Mouse (Mus musculus) 3134 (cell line): Measurements from ENCODE around the gene Prkar1a.

ENCODE experiments used
- DNase-seq: peaks from one replicate; pipeline ENCODE4 v3.0.0-alpha.2; 2011; ENCODE audit warnings: low spot score; ENCODE audit not compliant: insufficient read length; ENCODE audit errors: extremely low read depth

The Prkar1a gene

DNA sequence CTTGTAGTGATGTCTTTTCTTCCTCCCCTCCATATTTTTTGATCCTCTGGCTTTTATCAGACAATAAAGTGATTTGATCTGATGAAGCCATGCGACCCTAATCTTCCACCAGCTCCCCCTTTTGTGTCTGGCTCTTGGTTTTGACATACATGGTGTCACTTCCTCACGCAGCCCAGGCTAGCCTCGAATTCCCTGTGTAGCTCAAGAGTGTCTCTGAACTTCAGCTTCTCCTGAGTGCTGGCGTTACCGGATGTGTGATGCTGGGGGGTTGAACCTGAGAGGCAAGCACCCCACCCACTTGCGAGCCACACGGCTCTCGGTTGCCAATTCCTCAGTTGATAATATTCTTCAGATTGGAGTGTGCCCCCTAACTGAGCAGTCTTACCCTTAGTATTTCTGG, 23.2 kb downstream of the Prkar1a start:
- DNase-seq = no peak

DNA sequence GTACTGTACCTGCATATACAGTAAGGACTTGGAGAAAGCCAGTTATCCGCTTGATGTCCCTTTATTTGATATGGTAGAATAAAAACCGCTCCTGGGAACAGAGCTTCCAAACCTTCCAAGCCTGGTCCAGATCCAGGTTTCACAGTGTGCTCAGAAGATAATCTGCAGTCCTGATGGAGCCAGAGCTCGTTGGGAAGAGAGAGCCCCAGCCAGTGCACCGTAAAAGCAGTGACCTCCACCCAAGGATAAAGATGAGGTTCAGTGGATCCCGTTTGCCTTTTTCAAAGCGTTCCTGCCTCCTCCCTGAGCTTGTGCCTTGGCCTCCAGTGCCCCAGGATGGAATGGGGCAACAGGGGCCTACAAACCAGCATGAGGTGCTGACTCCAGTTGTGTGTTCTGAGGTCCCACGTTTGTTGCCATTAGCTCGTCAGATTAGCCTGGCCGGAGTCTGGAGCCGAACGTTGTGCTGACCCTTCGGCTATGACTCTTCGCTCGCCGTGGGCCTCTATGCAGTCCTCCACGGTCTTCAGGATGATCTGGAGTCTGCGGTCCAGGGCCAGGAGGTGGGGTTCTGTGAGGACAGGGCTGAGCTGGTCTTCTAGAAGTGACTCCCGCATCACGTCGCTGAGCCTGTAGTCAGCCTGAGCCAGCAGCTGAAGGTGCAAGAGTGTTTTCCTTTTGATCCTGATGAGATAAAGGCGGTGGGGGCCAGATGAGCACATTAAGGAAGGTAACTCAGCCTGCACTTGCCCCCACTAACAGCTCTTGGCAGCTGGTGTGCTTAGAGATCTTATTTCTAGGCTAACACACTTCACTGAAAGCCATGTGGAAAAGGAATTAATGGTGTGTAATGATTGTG, 23.9 kb downstream of the Prkar1a start:
- DNase-seq = no peak

DNA sequence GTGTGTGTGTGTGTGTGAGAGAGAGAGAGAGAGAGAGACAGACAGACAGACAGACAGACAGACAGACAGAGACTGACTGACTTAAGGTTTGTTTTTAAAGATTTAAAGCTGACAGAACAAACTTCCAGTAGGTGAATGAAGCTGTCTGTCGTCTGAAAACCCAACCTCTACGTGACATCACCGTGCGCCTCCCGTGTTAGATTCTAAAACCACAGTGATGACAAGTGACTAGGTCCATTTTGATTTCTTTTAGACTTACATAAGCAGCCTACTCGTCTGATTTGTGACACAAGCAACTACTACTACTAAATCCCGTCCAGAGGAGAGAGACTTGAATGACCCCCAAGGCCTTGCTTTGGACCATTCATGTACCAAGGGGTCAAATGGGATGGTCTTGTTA, 24.5 kb downstream of the Prkar1a start:
- no peak for DNase-seq

DNA sequence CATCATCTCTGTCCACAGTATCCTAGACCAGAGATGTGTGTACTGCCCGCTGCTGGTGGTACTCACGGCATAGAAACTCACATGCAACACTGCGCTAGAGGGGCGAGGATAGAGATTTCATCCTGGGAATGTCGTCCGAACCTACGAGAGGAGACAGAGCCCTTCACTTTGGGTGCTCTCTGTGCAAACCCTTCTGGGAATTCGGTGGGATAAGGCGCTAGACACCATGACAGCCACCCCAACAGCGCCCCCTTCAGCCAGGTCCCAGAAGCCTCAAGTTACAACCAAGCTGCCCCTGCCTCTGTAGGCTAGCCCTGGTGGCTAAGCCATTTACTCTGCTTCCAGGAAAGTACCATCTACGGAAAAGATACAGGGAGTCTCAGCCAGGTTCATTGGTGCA, 25.3 kb downstream of the Prkar1a start:
- DNase-seq = no peak

DNA sequence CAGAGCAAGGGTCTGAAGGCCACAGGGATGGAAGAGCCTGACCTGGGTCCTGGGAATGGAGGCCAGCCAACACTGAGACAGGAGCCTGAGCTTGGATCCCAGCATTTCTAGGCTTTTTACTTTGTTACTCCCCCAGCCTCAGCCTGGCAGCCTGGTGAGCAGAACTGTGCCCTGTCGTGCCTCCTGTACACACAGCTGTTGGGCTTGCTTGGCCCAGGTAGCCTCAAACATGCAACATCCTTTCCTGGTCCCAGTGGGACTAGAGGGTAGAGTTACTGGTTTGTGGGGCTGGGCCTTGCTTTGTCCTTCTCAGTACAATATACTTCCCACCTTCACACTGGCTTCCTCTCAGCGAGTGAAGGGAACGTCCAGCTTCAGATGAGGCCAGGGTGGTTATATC, 26.0 kb downstream of the Prkar1a start:
- no peak for DNase-seq

DNA sequence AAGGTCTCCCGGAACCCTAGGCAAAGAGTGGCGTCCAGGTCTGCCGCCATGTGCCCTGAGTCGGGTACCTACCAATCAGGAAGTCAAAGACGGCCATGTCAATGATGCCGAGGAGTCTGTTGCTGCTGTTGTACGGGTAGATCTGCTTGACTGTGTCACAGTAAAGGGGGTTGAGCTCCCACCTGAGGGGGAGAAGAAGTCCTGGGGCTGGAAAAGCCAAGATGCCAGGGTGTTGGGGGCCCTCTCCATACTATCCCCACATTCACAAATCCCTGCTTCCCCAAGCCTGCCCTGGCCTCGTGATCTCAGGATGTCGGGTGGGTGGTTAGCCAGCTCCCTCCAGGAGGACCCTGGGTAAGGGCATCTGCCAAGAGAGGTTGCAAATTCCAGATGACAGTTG, 26.6 kb downstream of the Prkar1a start:
- no peak for DNase-seq

DNA sequence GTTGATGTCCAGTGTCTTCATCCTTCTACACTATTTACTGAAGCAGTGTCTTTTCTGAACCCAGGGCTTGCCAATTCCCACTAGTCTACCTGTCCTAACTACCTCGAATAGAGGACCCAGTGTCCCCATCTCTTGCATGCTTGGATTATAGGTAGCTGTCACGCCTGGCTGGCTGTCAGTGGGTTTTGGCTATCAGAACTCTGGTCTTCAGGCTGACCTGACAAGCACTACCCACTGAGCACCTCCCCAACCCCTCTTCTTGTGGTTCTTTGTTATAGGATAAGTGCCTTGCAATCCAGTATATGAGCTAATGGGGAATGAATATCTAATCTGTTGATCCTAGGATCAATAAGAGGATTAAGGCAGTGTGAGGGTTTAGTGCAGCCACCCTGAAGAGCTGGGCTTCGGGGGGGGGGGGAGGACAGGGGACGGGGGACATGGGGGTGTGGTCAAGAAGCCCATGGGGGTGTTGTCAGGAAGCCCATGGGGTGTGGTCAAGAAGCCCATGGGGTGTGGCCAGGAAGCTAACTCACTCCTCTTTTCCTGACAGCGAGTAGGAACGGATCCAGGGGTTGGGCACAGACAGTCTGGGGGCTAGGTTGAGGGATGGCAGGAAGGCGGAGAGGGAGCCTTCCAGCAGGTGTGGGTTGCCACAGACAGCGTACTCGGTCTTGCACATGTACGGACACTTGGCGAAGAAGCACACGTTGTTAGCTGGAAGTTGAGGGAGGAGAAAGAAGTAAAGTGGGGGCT, 27.6 kb downstream of the Prkar1a start:
- no peak for DNase-seq

DNA sequence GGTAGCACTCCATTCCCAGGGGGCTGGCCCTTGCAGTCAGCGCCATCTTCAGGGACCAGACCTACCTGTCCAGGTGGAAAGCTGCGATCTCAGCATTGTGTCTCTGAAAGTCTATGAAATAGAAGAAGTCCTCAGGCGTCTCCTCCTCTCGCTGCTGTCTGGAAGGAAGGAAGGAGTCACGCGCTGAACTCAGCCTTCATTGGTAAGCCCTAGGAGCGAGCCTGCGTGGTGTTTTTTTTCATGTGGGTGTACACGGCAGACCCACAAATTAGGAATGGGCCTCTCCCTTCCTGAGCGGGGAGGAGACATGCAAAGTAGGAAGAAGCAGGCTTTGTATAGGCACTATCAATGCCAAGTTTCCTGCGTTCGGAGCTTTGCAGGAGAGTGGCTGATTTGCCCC, 29.1 kb downstream of the Prkar1a start:
- no peak for DNase-seq

DNA sequence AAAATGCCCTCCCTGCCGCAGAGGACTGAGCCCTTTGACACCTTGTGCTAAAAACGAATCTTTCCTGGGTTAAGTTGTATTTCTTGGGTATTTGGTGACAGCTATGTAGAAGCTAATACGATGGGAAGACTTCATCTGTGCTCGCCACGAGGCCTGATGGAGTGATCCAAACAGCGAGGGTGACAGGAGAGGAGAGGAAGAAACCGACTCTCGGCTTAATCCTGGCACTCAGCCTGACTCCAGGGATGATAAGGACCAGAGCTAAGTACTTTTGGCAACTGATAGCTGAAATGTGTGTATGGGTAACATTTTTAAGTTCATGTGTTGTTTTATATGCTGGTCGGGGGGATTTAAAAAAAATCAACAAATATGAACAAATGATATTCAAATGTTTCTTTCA, 31.7 kb downstream of the Prkar1a start:
- DNase-seq = no peak

DNA sequence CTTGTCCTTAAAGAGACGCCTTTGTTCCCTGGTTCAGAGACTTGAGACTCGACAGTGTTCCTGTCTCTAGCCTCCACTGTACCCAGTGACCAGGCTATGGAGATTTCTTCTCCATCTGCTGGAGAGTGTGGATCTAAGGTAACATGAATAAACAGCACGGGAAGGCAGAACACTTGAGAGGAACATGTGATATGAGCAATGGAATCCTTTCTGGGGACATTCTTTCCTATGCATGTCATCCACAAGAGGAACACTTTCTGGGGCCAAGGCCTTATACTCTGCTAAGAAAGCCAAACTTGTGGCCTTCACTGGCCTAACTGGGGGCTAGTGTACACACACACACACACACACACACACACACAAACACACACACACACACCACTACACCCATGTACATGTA, 32.4 kb downstream of the Prkar1a start:
- no peak for DNase-seq

DNA sequence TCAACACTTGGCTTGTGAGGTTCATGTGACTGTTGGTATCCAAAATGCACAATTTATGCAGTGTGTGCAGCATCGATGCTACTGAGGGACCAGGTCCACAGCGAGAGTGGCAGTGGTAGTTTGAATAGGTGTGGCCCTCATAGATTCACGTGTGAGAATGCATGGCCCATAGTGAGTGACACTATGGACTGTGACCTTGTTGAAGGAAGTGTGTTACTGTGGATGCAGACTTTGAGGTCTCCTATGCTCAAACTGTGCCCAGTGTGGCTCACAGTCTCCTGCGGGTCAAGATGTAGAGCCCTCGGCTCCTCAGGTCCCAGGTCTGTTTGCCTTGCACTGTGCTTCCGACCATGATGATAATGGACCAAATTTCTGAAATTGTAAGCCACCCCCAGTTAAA, 33.0 kb downstream of the Prkar1a start:
- DNase-seq = no peak

DNA sequence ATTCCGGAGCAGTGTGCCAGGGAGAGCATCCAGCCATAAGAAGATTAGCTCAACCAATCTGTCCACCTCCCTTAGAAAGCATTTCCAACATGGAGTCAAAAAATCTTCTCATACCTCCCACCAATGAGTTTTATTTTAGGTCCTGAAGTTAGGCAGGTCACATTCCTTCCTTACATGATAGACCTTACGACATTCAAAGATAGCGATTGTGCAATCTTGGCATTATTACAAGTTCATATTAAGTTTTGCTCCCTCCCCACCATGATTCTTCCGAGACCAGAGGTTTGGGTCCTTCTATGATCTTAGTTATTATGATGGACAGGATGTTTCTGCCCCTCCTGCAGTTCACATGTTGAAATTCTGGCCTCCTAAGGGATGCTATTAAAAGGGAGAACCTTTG, 40.3 kb downstream of the Prkar1a start:
- no peak for DNase-seq

DNA sequence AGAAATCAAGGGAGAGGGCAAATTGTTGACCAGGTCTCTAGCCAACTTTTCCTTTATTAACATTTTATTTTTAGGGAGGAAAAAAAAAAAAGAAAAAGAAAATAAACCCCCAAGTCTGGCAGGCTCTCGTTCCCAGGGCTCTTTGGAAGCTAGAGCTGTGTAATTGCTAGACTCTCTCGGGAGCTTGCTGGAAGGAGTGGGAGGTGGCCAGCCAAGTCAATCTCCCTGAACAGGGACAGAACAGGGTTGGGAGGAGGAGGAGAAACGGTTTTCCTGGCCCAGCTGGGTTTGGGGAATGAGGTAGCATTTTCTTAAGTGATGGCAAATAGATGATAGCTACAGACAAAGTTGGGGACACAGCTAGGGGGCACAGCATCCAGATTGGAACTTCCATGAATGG, 43.5 kb downstream of the Prkar1a start:
- no peak for DNase-seq

DNA sequence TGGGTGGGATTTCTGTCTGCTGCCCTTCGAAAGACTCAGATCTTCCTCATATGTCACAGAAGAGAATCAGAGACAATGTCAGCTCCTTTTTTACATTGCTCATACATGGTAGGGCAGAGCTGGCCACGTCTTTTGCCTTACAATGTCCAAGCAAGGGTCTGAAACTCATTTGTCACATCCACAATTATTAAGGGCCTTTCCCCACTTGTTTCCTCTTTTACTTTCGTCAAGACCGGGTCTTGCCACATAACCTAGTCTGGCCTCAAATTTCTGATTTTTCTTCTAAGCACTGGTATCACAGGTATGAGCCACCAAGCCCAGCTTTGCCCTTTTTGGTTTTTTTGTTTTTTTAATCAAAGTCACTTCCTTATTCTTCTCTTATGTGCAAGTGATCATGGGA, 47.3 kb downstream of the Prkar1a start:
- no peak for DNase-seq

DNA sequence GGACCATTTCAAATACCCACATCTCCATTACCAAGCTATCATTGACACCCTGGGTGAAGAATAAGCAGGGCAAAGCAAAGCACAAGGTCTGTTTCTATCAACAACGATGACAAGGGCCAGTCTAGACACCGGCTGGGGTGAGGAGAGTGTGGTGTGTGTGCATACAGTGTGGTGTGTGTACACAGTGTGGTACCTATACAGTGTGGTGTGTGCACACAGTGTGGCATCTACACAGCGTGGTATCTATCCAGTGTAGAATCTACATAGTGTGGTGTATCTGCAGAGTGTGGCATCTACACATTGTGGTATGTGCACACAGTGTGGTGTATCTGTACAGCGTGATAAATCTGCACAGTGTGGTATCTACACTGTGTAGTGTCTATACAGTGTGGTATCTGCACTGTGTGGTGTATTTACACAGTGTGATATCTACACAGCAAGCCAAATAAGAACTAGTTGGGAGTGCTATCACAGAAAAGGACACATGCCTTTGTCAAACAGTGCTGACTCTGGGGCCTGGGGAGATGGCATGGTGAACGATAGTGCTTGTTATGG, 48.0 kb downstream of the Prkar1a start:
- DNase-seq = no peak

DNA sequence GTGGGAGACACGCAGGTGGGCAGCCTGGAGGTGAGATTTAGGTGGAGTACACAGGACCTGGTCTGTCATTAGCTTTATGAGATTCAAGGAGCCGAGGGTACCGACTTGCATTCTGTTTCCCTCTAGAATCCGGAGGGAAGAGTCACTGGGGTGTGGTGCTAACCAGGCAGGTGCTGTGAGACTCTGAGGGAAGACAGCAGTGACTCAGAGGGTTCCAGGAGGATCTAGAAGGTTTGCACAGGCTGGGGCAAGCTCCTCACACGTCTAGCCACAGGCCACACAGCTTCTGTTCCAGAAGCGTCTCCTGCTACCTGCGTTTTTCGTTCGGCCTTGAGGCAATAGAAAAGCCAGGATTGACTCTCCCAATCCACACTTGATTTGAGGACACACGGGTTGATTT, 49.5 kb downstream of the Prkar1a start:
- DNase-seq = no peak

DNA sequence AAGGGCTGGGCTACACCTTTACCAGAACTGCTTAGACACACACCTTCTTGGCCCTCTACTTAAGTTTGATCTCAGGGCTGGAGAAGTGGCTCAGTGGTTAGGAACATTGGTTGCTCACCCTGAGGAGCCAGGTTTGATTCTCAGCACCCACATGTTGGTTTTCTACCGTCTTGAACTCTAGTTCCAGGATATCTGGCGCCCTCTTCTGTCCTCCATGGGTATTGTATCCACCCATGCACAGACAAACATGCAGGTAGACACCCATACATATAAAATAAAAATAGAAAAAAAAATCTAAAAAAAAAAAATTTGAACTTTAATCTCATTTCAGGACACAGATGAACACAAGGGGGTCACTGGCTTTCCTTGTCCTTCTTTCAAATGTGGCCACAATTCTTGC, 50.6 kb downstream of the Prkar1a start:
- DNase-seq = no peak

DNA sequence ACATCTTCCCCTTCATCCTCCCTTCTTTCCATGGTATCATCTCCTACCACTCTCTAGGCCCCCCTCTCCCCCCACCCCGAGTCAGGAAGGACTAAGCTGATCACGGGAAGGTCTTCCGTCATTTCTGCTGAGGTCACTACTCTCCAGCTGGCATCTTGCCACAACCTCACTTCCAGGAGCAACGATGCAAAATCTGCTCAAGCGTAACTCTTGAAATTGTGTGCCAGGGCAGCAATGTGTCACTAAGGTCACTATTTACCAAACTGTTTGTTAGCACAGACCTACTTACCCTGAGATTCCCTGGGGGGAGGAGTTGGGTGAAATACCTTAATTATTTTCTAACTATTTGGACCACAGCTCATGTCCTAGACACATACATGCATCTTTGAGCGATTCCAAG, 51.6 kb downstream of the Prkar1a start:
- DNase-seq = no peak

DNA sequence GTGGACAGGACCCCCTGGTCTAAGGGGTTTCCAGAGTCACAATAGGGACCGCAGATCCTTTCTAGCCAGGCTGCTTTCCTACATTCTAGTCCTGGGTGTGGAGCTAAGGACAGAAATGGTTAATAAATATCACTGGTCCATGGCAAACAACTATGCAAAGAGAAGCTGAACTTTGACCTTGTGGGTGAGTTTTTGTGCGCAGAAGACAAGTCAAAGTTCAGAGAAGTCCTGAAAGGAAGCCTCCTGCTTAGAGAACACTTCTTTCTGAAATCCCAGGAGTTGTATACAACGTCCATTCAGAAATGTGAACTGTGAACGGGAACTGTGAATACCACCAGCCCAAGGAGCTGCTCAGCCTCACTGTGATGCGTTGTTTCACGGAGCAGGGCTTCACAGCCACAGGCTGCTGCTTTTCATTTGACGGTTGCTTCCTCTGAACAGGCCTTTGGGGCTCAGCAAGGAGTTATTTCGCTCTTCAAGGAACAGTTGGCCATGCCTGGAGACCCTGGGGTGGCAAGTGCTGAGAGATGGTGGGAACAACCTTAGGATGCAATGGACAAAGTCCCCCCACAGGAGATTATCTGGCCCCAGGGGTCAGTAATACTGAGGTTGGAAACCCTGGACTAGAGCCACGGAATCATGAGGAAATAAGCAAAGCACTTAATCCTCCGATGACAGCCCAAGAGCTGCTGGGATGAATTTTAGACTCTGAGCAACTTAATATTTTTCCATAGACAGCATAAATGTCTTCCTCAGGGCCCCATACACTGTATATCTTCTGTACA, 53.0 kb downstream of the Prkar1a start:
- no peak for DNase-seq

DNA sequence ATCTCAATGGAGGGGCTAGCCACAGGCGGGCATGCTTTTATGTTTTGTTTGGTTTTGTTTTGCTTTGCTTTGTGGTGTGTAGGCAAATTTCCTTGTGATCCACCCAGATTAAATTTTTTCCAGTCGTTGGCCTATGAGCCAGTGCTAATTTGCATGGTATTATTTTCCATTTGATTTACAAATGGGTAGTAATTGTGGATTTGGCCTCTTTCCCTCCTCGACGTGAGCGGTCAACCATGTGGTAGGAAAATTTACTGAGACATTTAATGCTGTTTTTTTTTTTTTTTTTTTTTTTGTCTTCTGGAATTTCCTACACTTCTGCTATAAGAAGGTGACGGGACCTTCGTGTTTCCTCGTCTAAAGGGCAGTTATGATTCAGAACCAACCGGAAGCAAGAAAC, 54.6 kb downstream of the Prkar1a start:
- DNase-seq = no peak
